Mouse (Mus musculus) ovary, postnatal 14 days (tissue): Measurements from ENCODE around the gene Ccndbp1.
A peak's percentile ranks its signal among the peaks of the same experiment; 100 is the strongest.
"Not testable (repeated sequence)": the region's sequence is repeated elsewhere in the genome, so short reads cannot be mapped to it uniquely, and the experiment has no call there.

ENCODE experiments used
- DNase-seq: peaks from one replicate; pipeline ENCODE4 v3.0.0; 2022; ENCODE audit warnings: low spot score

The Ccndbp1 gene

GRCm38 (mm10) chr2:121003586-121003985, 4.6 kb upstream of the Ccndbp1 start:
- no peak for DNase-seq

GRCm38 (mm10) chr2:121004018-121004811, 4.0 kb upstream of the Ccndbp1 start:
- no peak for DNase-seq

DNA sequence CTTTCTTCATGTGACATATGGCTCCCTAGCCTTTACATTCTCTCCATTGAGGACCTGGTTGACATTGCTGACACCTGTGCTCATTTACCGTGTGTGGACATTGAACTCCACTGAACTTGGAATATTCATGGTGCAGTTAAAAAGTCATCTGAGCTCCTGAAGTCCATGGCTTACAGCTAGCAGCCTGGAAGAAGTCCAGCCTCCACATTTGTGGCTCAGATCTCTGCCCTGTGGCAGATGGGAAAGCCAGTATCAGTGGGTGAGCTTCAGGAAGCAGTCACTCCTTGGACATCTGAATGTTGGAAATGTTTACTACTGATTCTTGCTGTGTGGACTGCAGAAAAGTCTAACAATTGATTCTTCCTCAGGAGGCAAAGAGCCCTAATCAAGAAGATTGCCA, 1.2 kb upstream of the Ccndbp1 start:
- no peak for DNase-seq

DNA sequence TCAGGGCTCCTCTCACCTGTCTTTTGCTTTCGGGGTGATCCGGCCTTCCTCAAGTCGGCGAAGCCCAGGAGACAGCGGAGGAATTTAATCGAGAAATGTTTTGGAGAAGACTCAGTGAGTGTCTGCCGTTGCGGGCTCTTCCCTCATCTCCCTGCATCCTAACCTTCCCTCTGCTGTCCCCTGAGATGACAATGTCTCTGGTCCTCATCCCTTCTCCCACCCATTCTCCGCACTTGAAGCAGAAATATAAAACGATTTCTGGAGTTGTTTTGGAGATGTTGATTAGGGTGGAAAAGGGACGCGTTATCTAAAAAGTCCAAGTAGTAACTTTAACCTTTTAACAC, 433 bp downstream of the Ccndbp1 start:
- DNase-seq = no peak

DNA sequence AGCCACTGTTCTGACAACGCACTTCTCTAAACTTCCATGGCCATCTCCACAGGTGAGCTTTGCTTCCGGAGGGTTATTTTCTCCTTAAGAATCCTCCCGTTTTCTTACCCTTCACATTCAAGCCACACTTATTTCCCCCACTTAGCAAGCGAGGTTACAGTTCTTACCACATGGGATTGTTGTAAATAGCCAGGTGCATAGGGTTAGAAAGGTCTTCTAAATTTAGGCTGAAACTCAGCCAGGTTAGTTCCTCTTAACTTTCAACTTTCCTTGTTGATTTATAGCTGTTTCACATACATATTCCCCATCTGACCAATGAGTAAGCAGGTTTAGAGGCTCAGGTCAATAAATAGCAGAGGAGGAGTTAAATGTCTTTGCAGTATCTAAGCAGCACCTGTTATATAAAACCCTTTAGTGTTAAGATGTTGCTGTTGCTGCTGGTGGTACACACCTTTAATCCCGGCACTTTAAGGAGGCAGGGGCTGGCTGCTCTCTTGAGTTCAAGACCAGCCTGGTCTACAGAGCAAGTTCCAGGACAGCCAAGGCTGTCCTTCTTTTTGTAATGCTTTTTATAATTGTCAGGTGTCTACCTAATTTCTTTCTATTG, 971 bp downstream of the Ccndbp1 start:
- DNase-seq = no peak

DNA sequence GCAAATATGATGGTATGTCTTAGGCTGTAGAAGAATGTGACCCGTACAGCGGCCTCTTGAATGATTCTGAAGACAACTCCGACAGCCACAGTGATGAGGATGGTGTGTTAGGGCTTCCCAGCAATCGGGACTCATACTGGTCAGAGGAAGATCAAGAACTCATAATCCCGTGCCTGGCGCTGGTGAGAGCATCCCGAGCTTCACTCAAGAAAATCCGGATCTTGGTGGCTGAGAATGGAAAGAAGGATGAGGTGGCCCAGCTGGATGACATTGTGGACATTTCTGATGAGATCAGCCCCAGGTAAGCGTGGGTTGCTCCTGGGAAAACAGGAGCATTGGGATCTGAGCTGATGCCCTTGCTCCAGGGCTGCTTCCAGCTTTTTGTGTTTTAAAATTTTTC, 4.5 kb downstream of the Ccndbp1 start:
- no peak for DNase-seq

- DNase-seq = no peak
These were observed 7.3 kb downstream of the Ccndbp1 start for GRCm38 (mm10) chr2:121015507-121015906.

- no peak for DNase-seq
These were observed 8.0 kb downstream of the Ccndbp1 start for GRCm38 (mm10) chr2:121016226-121016625.

DNA sequence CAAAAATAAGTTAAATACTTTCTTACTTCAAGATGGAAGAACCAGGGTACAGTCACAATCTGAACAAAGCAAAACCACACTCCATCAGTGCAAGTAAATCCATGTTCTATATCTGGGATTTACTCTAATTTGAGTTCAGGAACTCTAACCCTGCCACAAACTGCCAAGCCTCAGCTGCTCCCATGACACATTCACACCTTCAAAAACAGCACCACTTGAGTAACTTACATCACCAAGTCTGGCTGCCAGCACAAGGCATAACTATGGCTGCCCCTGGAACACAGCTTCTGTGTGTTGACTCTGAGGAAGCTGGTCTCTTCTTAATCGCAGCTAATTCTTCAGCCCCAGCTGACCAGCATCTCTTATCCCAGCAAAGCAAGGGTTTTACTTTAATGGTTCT, 8.9 kb downstream of the Ccndbp1 start:
- no peak for DNase-seq

DNA sequence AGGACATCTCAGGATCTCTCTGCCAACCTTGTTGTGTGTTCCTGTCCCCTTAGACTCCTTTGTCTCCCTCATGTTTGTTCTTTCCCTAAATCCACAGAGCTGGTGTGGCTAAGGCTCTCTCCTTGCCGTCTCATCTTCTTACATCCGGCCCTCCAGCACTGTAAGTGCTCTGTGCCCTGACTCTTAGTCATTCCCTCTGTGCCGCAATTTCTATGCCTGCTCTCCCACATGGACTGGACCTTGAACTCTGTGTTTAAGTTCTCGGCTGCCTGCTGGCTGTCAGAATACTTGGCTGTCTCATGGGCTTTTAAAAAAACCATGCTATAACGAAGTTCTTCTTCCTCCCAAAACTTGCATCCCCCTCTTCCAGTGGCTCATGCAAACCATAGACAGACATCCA, 14.7 kb downstream of the Ccndbp1 start:
- DNase-seq = no peak

GRCm38 (mm10) chr2:121036733-121037341, 28.6 kb downstream of the Ccndbp1 start, which contains the start of gene Epb42:
Gene Epb42, minus strand, starts transcription at chr2:121037072.
- no peak for DNase-seq

GRCm38 (mm10) chr2:121038851-121039250, 30.6 kb downstream of the Ccndbp1 start:
- DNase-seq = not testable (repeated sequence)

- no peak for DNase-seq
These were observed 31.2 kb downstream of the Ccndbp1 start for GRCm38 (mm10) chr2:121039382-121039781.

DNA sequence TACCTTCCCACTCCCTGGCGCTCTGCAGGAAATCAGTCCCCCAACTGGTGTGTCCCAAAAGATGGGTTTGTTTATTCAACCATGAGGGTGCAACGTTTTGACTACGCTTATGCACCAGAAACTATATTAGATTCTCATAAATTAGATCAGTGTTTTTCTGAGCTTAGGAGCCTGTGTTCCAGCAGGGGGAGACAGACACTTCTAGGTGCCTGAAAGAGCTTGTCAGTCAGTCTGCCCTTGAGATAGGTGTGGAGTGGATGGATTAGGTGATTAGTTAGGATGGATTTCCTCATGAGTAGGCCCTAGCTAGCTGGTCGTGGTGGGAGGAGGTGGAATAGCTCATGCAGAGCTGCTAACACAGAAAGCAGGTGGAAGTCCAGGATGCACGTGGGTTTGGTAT, 32.9 kb downstream of the Ccndbp1 start:
- peak; percentile 11 for DNase-seq

DNA sequence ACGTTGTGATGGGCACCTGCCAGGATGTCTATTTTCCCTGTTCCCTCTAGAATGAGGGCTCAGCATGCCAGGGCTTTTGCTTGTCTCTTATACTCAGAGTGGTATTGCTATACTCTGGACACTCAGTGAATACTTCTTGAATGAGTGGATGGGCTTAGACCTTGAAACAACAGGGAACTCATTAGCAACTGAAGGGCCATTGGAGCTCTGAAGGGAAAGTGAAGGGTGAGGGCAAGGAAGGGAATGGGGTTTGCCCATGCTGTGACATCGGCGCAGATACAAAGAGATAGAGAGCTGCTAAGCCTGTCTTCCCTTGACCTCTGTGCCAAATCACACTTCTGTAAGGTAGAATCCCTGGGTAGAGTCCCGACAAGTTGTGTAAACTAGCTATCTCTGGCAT, 37.5 kb downstream of the Ccndbp1 start:
- DNase-seq = no peak

DNA sequence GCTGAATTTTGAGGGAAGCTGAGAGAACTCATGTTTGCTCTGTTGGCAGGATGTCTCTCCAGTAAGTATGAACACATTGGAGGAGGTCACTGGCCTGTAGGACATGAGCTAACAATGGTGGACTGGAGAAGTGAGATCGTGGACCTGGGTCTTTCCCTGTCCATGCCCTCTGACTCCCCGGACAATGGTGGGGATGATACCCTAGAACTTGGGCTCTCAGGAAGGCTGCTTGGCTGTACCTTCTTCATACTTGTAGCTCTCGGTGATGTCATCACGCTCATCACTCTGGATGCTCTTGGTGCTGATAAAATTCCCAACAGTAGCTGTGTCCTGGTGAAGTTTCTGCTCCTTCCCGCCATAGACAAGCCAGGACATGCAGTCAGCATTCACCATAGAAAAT, 44.0 kb downstream of the Ccndbp1 start:
- no peak for DNase-seq

DNA sequence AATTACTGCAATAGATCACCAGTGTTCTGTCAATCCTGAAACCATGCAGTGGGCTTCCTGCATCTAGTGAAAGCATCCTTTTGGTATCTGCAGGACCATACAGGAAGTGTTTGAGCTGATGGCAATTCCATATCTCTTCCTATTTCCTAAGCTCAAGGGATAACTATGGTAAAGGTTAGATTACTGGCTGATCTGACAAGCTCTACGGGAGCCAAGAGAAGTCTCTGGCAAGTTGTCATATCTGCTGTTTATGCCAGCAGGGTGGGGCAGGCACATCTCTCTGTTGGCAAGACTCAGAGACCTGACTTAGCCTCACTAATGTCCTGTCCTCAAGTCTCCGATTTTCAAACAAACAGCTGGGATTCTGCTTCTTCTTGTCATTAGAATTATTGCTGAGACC, 45.9 kb downstream of the Ccndbp1 start:
- no peak for DNase-seq

GRCm38 (mm10) chr2:121055915-121056314, 47.7 kb downstream of the Ccndbp1 start:
- no peak for DNase-seq

DNA sequence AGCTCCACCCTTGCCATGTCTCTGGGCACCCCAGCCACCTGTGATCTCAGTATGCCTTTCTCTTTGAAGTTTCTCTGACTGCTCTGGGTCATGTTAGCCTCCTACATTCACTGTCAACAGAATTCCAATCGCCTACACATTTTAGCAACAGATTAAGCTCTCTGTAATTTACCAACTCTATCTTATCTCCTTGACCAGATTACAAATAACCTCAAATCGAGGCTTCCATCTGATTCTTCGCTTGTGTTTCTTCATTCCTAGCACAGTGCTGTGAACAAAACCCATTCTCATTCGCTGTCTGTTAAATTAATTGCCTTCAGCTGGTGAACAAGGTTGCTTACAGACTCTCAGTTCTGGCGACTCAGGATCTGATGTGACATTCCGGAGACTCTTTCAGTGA, 49.8 kb downstream of the Ccndbp1 start:
- no peak for DNase-seq

DNA sequence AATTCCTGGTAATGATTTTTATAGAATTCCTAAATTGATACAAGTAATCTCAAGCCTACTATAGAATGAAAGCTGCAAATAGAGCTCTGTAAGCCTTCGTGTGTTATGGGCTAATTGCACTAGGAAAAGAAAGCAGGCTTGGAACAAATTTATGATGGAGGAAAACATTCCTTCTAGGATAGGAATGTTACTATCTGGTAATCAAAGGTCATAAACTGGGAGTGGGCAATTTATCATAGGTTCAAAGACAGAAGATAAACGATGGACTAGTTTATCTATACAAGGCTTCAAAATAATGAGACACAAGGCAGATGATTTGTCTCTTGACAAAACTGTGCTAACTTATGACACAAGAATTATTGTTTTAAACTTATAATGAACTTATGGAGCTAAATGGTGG, 53.1 kb downstream of the Ccndbp1 start:
- DNase-seq = no peak
